Mouse (Mus musculus) liver, postnatal 0 days (tissue): ENCODE measurements around the gene Ampd2.

Experiments
- CTCF ChIP-seq: sonication (generic); IDR thresholded peaks from 2 replicates; pipeline ENCODE4 v1.5.1; 2016; ENCODE audit warnings: antibody characterized with exemption, low read depth
- EP300 ChIP-seq: IDR thresholded peaks from 2 replicates; pipeline ENCODE4 v1.6.1; 2016; ENCODE audit warnings: antibody characterized with exemption, low read depth, mild to moderate bottlenecking

- no peak for TF ChIP-seq EP300
- TF ChIP-seq CTCF = no peak
These were observed 54.3 kb downstream of the Ampd2 start for GRCm38 (mm10) chr3:108032113-108032512.
